Mouse (Mus musculus): ENCODE measurements at regions not wholly inside any gene's neighbourhood (a gene's known extent, or its start where the extent isn't known, plus 50 kb on each side); places are given as distances from the start of the nearest gene placed in this dataset.

GRCm38 (mm10) chr5:84762618-84763017 lies 345.4 kb upstream of the Epha5 start:
- H3K27ac ChIP-seq (ENCODE audit: low read depth, low read length): no peak overlapping the region
- H3K27me3 ChIP-seq (ENCODE audit: control insufficient read depth, insufficient read depth, low read length): no peaks in the 10 kb centered on the region
- ATAC-seq (ENCODE audit: insufficient read depth, low FRiP score, low TSS enrichment): no peak
- H3K4me3 ChIP-seq (ENCODE audit: low read depth, low read length): no peak overlapping the region
- no peaks in the 10 kb centered on the region for H3K9me3 ChIP-seq (ENCODE audit: control insufficient read depth, low read length)
- no peaks in the 10 kb centered on the region for H3K4me1 ChIP-seq (ENCODE audit: control insufficient read depth, insufficient read depth, low read length)
- no peak for DNase-seq (ENCODE audit: low spot score)
- no peaks in the 10 kb centered on the region for H3K36me3 ChIP-seq (ENCODE audit: control insufficient read depth, insufficient read depth, low read length)
- H3K9ac ChIP-seq (ENCODE audit: low read length): no peak overlapping the region
- WGBS: 56% methylated on average over 1 of the region's 1 CpGs
- H3K4me2 ChIP-seq (ENCODE audit: low read depth): no peak overlapping the region

DNA sequence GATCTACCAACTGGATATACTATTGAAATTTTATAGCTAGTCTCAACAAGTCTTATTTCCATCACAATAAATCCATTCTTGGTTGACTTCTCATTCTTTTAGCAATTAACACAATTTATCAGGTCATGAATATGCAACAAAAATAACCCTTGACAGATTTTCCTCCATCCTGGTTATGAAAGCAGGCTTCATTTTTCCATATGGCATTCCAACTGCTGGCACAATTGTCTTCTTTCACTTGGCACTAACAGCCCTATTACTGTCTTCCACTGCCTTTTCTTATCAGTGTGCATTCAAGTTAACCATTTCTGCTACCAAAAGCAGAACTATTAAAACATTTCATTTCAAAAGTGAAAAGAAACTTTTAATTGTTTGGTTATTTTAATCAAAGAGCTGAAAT lies 334.9 kb upstream of the Epha5 start:
- no peak overlapping the region for H3K9ac ChIP-seq (ENCODE audit: low read length)
- no peak overlapping the region for H3K27ac ChIP-seq (ENCODE audit: low read depth, low read length)
- no peak overlapping the region for H3K4me2 ChIP-seq (ENCODE audit: low read depth)
- no peaks in the 10 kb centered on the region for H3K36me3 ChIP-seq (ENCODE audit: control insufficient read depth, insufficient read depth, low read length)
- H3K9me3 ChIP-seq (ENCODE audit: control insufficient read depth, low read length): no peaks in the 10 kb centered on the region
- H3K27me3 ChIP-seq (ENCODE audit: control insufficient read depth, insufficient read depth, low read length): no peaks in the 10 kb centered on the region
- H3K4me3 ChIP-seq (ENCODE audit: low read depth, low read length): no peak overlapping the region
- DNase-seq (ENCODE audit: low spot score): no peak
- H3K4me1 ChIP-seq (ENCODE audit: control insufficient read depth, insufficient read depth, low read length): no peaks in the 10 kb centered on the region
- no peak for ATAC-seq (ENCODE audit: insufficient read depth, low FRiP score, low TSS enrichment)

GRCm38 (mm10) chr5:84705436-84705835 lies 288.3 kb upstream of the Epha5 start:
- WGBS: 83% methylated on average over 2 of the region's 2 CpGs
- no peaks in the 10 kb centered on the region for H3K9me3 ChIP-seq (ENCODE audit: control insufficient read depth, low read length)
- no peak overlapping the region for H3K4me2 ChIP-seq (ENCODE audit: low read depth)

GRCm38 (mm10) chr5:84690334-84691258 lies 273.4 kb upstream of the Epha5 start:
- DNase-seq (ENCODE audit: low spot score): no peak

More at GRCm38 (mm10) chr5:84705436-84705835, 288.3 kb upstream of the Epha5 start:
- no peaks in the 10 kb centered on the region for H3K4me1 ChIP-seq (ENCODE audit: control insufficient read depth, insufficient read depth, low read length)
- ATAC-seq (ENCODE audit: insufficient read depth, low FRiP score, low TSS enrichment): no peak
- H3K27ac ChIP-seq (ENCODE audit: low read depth, low read length): no peak overlapping the region
- H3K9ac ChIP-seq (ENCODE audit: low read length): no peak overlapping the region
- H3K36me3 ChIP-seq (ENCODE audit: control insufficient read depth, insufficient read depth, low read length): no peaks in the 10 kb centered on the region
- no peak overlapping the region for H3K4me3 ChIP-seq (ENCODE audit: low read depth, low read length)
- DNase-seq (ENCODE audit: low spot score): no peak
- no peaks in the 10 kb centered on the region for H3K27me3 ChIP-seq (ENCODE audit: control insufficient read depth, insufficient read depth, low read length)

DNA sequence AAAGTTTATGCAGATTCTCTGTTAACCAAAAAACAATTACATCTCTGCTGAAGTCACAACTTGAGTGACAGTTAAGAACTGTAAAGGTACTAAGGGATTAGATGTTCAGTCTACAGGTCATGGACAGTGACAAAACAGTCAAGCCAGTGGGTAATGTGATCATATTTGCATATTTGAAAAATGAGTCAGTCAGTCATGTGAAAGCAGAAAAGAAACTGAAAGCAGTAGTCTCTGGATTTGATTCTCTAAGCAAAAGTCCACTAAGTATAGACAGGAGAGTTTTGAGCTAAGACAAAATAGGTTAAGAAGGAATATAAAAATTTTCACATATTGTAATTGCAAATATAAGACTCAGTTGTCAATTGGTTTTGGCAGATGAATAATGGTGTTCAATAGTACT lies 270.4 kb upstream of the Epha5 start:
- no peak for DNase-seq (ENCODE audit: low spot score)
- no peak overlapping the region for H3K9ac ChIP-seq (ENCODE audit: low read length)
- ATAC-seq (ENCODE audit: insufficient read depth, low FRiP score, low TSS enrichment): no peak

More at GRCm38 (mm10) chr5:84690334-84691258, 273.4 kb upstream of the Epha5 start:
- Histone ChIP-seq H3K9me3 (ENCODE audit: control insufficient read depth, low read length) (no peaks in the 10 kb centered on the region), H3K4me1 (ENCODE audit: control insufficient read depth, insufficient read depth, low read length) (no peaks in the 10 kb centered on the region), H3K27me3 (ENCODE audit: control insufficient read depth, insufficient read depth, low read length) (no peaks in the 10 kb centered on the region), H3K27ac (ENCODE audit: low read depth, low read length) (no peak overlapping the region), H3K9ac (ENCODE audit: low read length) (no peak overlapping the region), H3K4me3 (ENCODE audit: low read depth, low read length) (no peak overlapping the region), H3K36me3 (ENCODE audit: control insufficient read depth, insufficient read depth, low read length) (no peaks in the 10 kb centered on the region), H3K4me2 (ENCODE audit: low read depth) (no peak overlapping the region)
- ATAC-seq (ENCODE audit: insufficient read depth, low FRiP score, low TSS enrichment): peak; percentile 85
- WGBS: 71% methylated on average over 2 of the region's 2 CpGs

GRCm38 (mm10) chr5:84655171-84655570 lies 238.0 kb upstream of the Epha5 start:
- H3K27me3 ChIP-seq (ENCODE audit: control insufficient read depth, insufficient read depth, low read length): no peaks in the 10 kb centered on the region
- no peaks in the 10 kb centered on the region for H3K9me3 ChIP-seq (ENCODE audit: control insufficient read depth, low read length)
- ATAC-seq (ENCODE audit: insufficient read depth, low FRiP score, low TSS enrichment) (no peak), DNase-seq (ENCODE audit: low spot score) (no peak)
- no peaks in the 10 kb centered on the region for H3K4me1 ChIP-seq (ENCODE audit: control insufficient read depth, insufficient read depth, low read length)
- no peak overlapping the region for H3K27ac ChIP-seq (ENCODE audit: low read depth, low read length)
- no peak overlapping the region for H3K4me2 ChIP-seq (ENCODE audit: low read depth)
- H3K36me3 ChIP-seq (ENCODE audit: control insufficient read depth, insufficient read depth, low read length): no peaks in the 10 kb centered on the region
- H3K9ac ChIP-seq (ENCODE audit: low read length): no peak overlapping the region
- no peak overlapping the region for H3K4me3 ChIP-seq (ENCODE audit: low read depth, low read length)

More for the DNA sequence above, 270.4 kb upstream of the Epha5 start:
- Histone ChIP-seq H3K27ac (ENCODE audit: low read depth, low read length) (no peak overlapping the region), H3K4me2 (ENCODE audit: low read depth) (no peak overlapping the region), H3K36me3 (ENCODE audit: control insufficient read depth, insufficient read depth, low read length) (no peaks in the 10 kb centered on the region), H3K9me3 (ENCODE audit: control insufficient read depth, low read length) (no peaks in the 10 kb centered on the region), H3K4me3 (ENCODE audit: low read depth, low read length) (no peak overlapping the region), H3K27me3 (ENCODE audit: control insufficient read depth, insufficient read depth, low read length) (no peaks in the 10 kb centered on the region), H3K4me1 (ENCODE audit: control insufficient read depth, insufficient read depth, low read length) (no peaks in the 10 kb centered on the region)

GRCm38 (mm10) chr5:84635502-84635901 lies 218.3 kb upstream of the Epha5 start:
- Histone ChIP-seq H3K4me2 (ENCODE audit: low read depth) (no peak overlapping the region), H3K9me3 (ENCODE audit: control insufficient read depth, low read length) (no peaks in the 10 kb centered on the region), H3K4me3 (ENCODE audit: low read depth, low read length) (no peak overlapping the region), H3K27ac (ENCODE audit: low read depth, low read length) (no peak overlapping the region), H3K36me3 (ENCODE audit: control insufficient read depth, insufficient read depth, low read length) (no peaks in the 10 kb centered on the region), H3K9ac (ENCODE audit: low read length) (no peak overlapping the region), H3K4me1 (ENCODE audit: control insufficient read depth, insufficient read depth, low read length) (no peaks in the 10 kb centered on the region), H3K27me3 (ENCODE audit: control insufficient read depth, insufficient read depth, low read length) (no peaks in the 10 kb centered on the region)
- WGBS: 80% methylated on average over 3 of the region's 3 CpGs
- ATAC-seq (ENCODE audit: insufficient read depth, low FRiP score, low TSS enrichment) (no peak), DNase-seq (ENCODE audit: low spot score) (no peak)

GRCm38 (mm10) chr5:84632851-84633250 lies 215.7 kb upstream of the Epha5 start:
- no peaks in the 10 kb centered on the region for H3K4me1 ChIP-seq (ENCODE audit: control insufficient read depth, insufficient read depth, low read length)
- no peaks in the 10 kb centered on the region for H3K9me3 ChIP-seq (ENCODE audit: control insufficient read depth, low read length)
- ATAC-seq (ENCODE audit: insufficient read depth, low FRiP score, low TSS enrichment): no peak
- H3K27ac ChIP-seq (ENCODE audit: low read depth, low read length): no peak overlapping the region
- no peak for DNase-seq (ENCODE audit: low spot score)
- WGBS: 87% methylated on average over 2 of the region's 2 CpGs
- H3K4me2 ChIP-seq (ENCODE audit: low read depth): no peak overlapping the region
- H3K27me3 ChIP-seq (ENCODE audit: control insufficient read depth, insufficient read depth, low read length): no peaks in the 10 kb centered on the region
- no peak overlapping the region for H3K9ac ChIP-seq (ENCODE audit: low read length)
- H3K36me3 ChIP-seq (ENCODE audit: control insufficient read depth, insufficient read depth, low read length): no peaks in the 10 kb centered on the region
- no peak overlapping the region for H3K4me3 ChIP-seq (ENCODE audit: low read depth, low read length)

- Histone ChIP-seq H3K9me3 (ENCODE audit: control insufficient read depth, low read length) (no peaks in the 10 kb centered on the region), H3K4me1 (ENCODE audit: control insufficient read depth, insufficient read depth, low read length) (no peaks in the 10 kb centered on the region), H3K36me3 (ENCODE audit: control insufficient read depth, insufficient read depth, low read length) (no peaks in the 10 kb centered on the region), H3K4me2 (ENCODE audit: low read depth) (no peak overlapping the region), H3K27me3 (ENCODE audit: control insufficient read depth, insufficient read depth, low read length) (no peaks in the 10 kb centered on the region), H3K4me3 (ENCODE audit: low read depth, low read length) (no peak overlapping the region), H3K9ac (ENCODE audit: low read length) (no peak overlapping the region), H3K27ac (ENCODE audit: low read depth, low read length) (no peak overlapping the region)
- no peak for ATAC-seq (ENCODE audit: insufficient read depth, low FRiP score, low TSS enrichment)
- DNase-seq (ENCODE audit: low spot score): no peak
- whole genome bisulfite sequencing: 81% methylated on average over 1 of the region's 1 CpGs
These were observed 201.0 kb upstream of the Epha5 start for GRCm38 (mm10) chr5:84618194-84618593.

Measured in neural tube, embryonic 11.5 days (tissue).